Mouse (Mus musculus): Measurements from ENCODE around the gene Gm20388. TPM values are rescaled to one million over a fixed set of nuclear protein-coding genes. Genes with fewer than 3 reads are reported as not detected.

The Gm20388 gene
- polyA plus RNA-seq, 1 experiment from 2014 or later: 5.5 TPM

- no peak overlapping the region for H3K4me2 ChIP-seq
- no peak for ATAC-seq (ENCODE audit: borderline replicate concordance, extremely low read depth, low FRiP score, low TSS enrichment)
- no peak overlapping the region for H3K4me3 ChIP-seq
- H3K27ac ChIP-seq: no peak overlapping the region
- H3K9me3 ChIP-seq: no peaks in the 10 kb centered on the region
- H3K4me1 ChIP-seq: peaks cover 14% of the 10 kb centered on the region
- WGBS: 82% methylated on average over 2 of the region's 2 CpGs
- H3K36me3 ChIP-seq: no peaks in the 10 kb centered on the region
- no peaks in the 10 kb centered on the region for H3K27me3 ChIP-seq
- H3K9ac ChIP-seq: no peak overlapping the region
Observed at GRCm38 (mm10) chr8:121870190-121870589, 1959.5 kb downstream of the Gm20388 start.

GRCm38 (mm10) chr8:121871833-121872440 is 1961.3 kb downstream of the Gm20388 start:
- H3K4me2 ChIP-seq: no peak overlapping the region
- 14% methylated on average over 10 of the region's 10 CpGs for WGBS
- no peaks in the 10 kb centered on the region for H3K36me3 ChIP-seq
- ATAC-seq (ENCODE audit: borderline replicate concordance, extremely low read depth, low FRiP score, low TSS enrichment): peak; percentile 17; the same call in 1 of the 2 replicates
- H3K4me3 ChIP-seq: no peak overlapping the region
- no peak overlapping the region for H3K27ac ChIP-seq
- H3K4me1 ChIP-seq: peaks cover 14% of the 10 kb centered on the region
- no peak overlapping the region for H3K9ac ChIP-seq
- no peaks in the 10 kb centered on the region for H3K27me3 ChIP-seq
- H3K9me3 ChIP-seq: no peaks in the 10 kb centered on the region

GRCm38 (mm10) chr8:121874031-121874430 is 1963.4 kb downstream of the Gm20388 start:
- H3K4me3 ChIP-seq: no peak overlapping the region

GRCm38 (mm10) chr8:121875045-121875444 is 1964.4 kb downstream of the Gm20388 start:
- H3K27ac ChIP-seq: no peak overlapping the region
- no peak overlapping the region for H3K9ac ChIP-seq
- no peak overlapping the region for H3K4me2 ChIP-seq

More at GRCm38 (mm10) chr8:121874031-121874430, 1963.4 kb downstream of the Gm20388 start:
- peak; percentile 50; the same call in 1 of the 2 replicates for ATAC-seq (ENCODE audit: borderline replicate concordance, extremely low read depth, low FRiP score, low TSS enrichment)
- 45% methylated on average over 9 of the region's 9 CpGs for WGBS
- Histone ChIP-seq H3K36me3 (no peaks in the 10 kb centered on the region), H3K27ac (no peak overlapping the region), H3K9me3 (no peaks in the 10 kb centered on the region), H3K27me3 (no peaks in the 10 kb centered on the region), H3K4me2 (no peak overlapping the region), H3K9ac (no peak overlapping the region), H3K4me1 (peaks cover 14% of the 10 kb centered on the region)

GRCm38 (mm10) chr8:121875517-121875916 is 1964.9 kb downstream of the Gm20388 start:
- no peak overlapping the region for H3K4me3 ChIP-seq
- H3K4me2 ChIP-seq: no peak overlapping the region
- 72% methylated on average over 9 of the region's 9 CpGs for WGBS
- no peak for ATAC-seq (ENCODE audit: borderline replicate concordance, extremely low read depth, low FRiP score, low TSS enrichment)
- H3K36me3 ChIP-seq: no peaks in the 10 kb centered on the region
- no peaks in the 10 kb centered on the region for H3K9me3 ChIP-seq
- no peak overlapping the region for H3K27ac ChIP-seq
- no peaks in the 10 kb centered on the region for H3K27me3 ChIP-seq
- H3K9ac ChIP-seq: no peak overlapping the region
- H3K4me1 ChIP-seq: peaks cover 15% of the 10 kb centered on the region

More at GRCm38 (mm10) chr8:121875045-121875444, 1964.4 kb downstream of the Gm20388 start:
- peaks cover 14% of the 10 kb centered on the region for H3K4me1 ChIP-seq
- WGBS: 50% methylated on average over 3 of the region's 3 CpGs
- H3K27me3 ChIP-seq: no peaks in the 10 kb centered on the region
- no peaks in the 10 kb centered on the region for H3K9me3 ChIP-seq
- no peaks in the 10 kb centered on the region for H3K36me3 ChIP-seq
- ATAC-seq (ENCODE audit: borderline replicate concordance, extremely low read depth, low FRiP score, low TSS enrichment): no peak
- no peak overlapping the region for H3K4me3 ChIP-seq

- no peak overlapping the region for H3K4me2 ChIP-seq
- H3K4me3 ChIP-seq: no peak overlapping the region
- H3K9ac ChIP-seq: no peak overlapping the region
- H3K27me3 ChIP-seq: no peaks in the 10 kb centered on the region
- no peak for ATAC-seq (ENCODE audit: borderline replicate concordance, extremely low read depth, low FRiP score, low TSS enrichment)
- WGBS: 48% methylated on average over 5 of the region's 5 CpGs
- no peak overlapping the region for H3K27ac ChIP-seq
- peaks cover 18% of the 10 kb centered on the region for H3K4me1 ChIP-seq
- H3K9me3 ChIP-seq: no peaks in the 10 kb centered on the region
- H3K36me3 ChIP-seq: no peaks in the 10 kb centered on the region
Observed at GRCm38 (mm10) chr8:121877212-121877611, 1966.6 kb downstream of the Gm20388 start.

- no peak for ATAC-seq (ENCODE audit: borderline replicate concordance, extremely low read depth, low FRiP score, low TSS enrichment)
- 76% methylated on average over 7 of the region's 7 CpGs for WGBS
- Histone ChIP-seq H3K4me1 (peaks cover 13% of the 10 kb centered on the region; the same call in 1 of the 2 replicates), H3K27me3 (no peaks in the 10 kb centered on the region), H3K9me3 (no peaks in the 10 kb centered on the region), H3K9ac (no peak overlapping the region), H3K4me2 (no peak overlapping the region), H3K36me3 (0 out of 2 replicates have a peak, but pooled peaks cover under 1% of the 10 kb centered on the region), H3K27ac (no peak overlapping the region), H3K4me3 (no peak overlapping the region)
Observed at GRCm38 (mm10) chr8:121877828-121878480, 1967.3 kb downstream of the Gm20388 start.

GRCm38 (mm10) chr8:121879712-121880111 is 1969.1 kb downstream of the Gm20388 start:
- ATAC-seq (ENCODE audit: borderline replicate concordance, extremely low read depth, low FRiP score, low TSS enrichment): no peak
- no peak overlapping the region for H3K4me2 ChIP-seq
- WGBS: 77% methylated on average over 3 of the region's 3 CpGs

GRCm38 (mm10) chr8:121880818-121881217 is 1970.2 kb downstream of the Gm20388 start:
- Histone ChIP-seq H3K4me3 (no peak overlapping the region), H3K36me3 (peaks cover 18% of the 10 kb centered on the region), H3K9me3 (no peaks in the 10 kb centered on the region), H3K27ac (no peak overlapping the region), H3K27me3 (no peaks in the 10 kb centered on the region), H3K9ac (no peak overlapping the region), H3K4me2 (no peak overlapping the region), H3K4me1 (peaks cover 7% of the 10 kb centered on the region; the same call in 1 of the 2 replicates)
- peak; percentile 37; the same call in 1 of the 2 replicates for ATAC-seq (ENCODE audit: borderline replicate concordance, extremely low read depth, low FRiP score, low TSS enrichment)
- 20% methylated on average over 1 of the region's 1 CpGs for WGBS

More at GRCm38 (mm10) chr8:121879712-121880111, 1969.1 kb downstream of the Gm20388 start:
- H3K9me3 ChIP-seq: no peaks in the 10 kb centered on the region
- no peak overlapping the region for H3K4me3 ChIP-seq
- peaks cover 9% of the 10 kb centered on the region; the same call in 1 of the 2 replicates for H3K4me1 ChIP-seq
- no peak overlapping the region for H3K9ac ChIP-seq
- no peaks in the 10 kb centered on the region for H3K27me3 ChIP-seq
- H3K27ac ChIP-seq: no peak overlapping the region
- peaks cover 10% of the 10 kb centered on the region; the same call in 1 of the 2 replicates for H3K36me3 ChIP-seq

GRCm38 (mm10) chr8:121881921-121882320 is 1971.3 kb downstream of the Gm20388 start:
- Histone ChIP-seq H3K27ac (no peak overlapping the region), H3K9ac (no peak overlapping the region), H3K4me2 (no peak overlapping the region), H3K4me3 (no peak overlapping the region), H3K4me1 (peaks cover 7% of the 10 kb centered on the region; the same call in 1 of the 2 replicates), H3K36me3 (peaks cover 29% of the 10 kb centered on the region), H3K27me3 (no peaks in the 10 kb centered on the region), H3K9me3 (no peaks in the 10 kb centered on the region)
- ATAC-seq (ENCODE audit: borderline replicate concordance, extremely low read depth, low FRiP score, low TSS enrichment): no peak
- WGBS: 78% methylated on average over 5 of the region's 5 CpGs

- no peaks in the 10 kb centered on the region for H3K27me3 ChIP-seq
- peaks cover 7% of the 10 kb centered on the region; the same call in 1 of the 2 replicates for H3K4me1 ChIP-seq
- H3K9ac ChIP-seq: no peak overlapping the region
- no peak overlapping the region for H3K4me2 ChIP-seq
- 91% methylated on average over 3 of the region's 3 CpGs for WGBS
- no peak for ATAC-seq (ENCODE audit: borderline replicate concordance, extremely low read depth, low FRiP score, low TSS enrichment)
- peaks cover 31% of the 10 kb centered on the region for H3K36me3 ChIP-seq
- no peak overlapping the region for H3K4me3 ChIP-seq
- no peak overlapping the region for H3K27ac ChIP-seq
- H3K9me3 ChIP-seq: no peaks in the 10 kb centered on the region
Observed at GRCm38 (mm10) chr8:121884181-121884580, 1973.5 kb downstream of the Gm20388 start.

- Histone ChIP-seq H3K4me1 (peaks cover 7% of the 10 kb centered on the region; the same call in 1 of the 2 replicates), H3K4me2 (no peak overlapping the region), H3K9ac (no peak overlapping the region), H3K9me3 (no peaks in the 10 kb centered on the region), H3K4me3 (no peak overlapping the region), H3K36me3 (peaks cover 31% of the 10 kb centered on the region), H3K27me3 (no peaks in the 10 kb centered on the region), H3K27ac (no peak overlapping the region)
- 93% methylated on average over 9 of the region's 9 CpGs for WGBS
- no peak for ATAC-seq (ENCODE audit: borderline replicate concordance, extremely low read depth, low FRiP score, low TSS enrichment)
Observed at GRCm38 (mm10) chr8:121885001-121885400, 1974.4 kb downstream of the Gm20388 start.

Data from lung, embryonic 15.5 days (tissue).